Mouse (Mus musculus) adrenal gland, postnatal 25 days (tissue): ENCODE measurements at regions not wholly inside any gene's neighbourhood (a gene's known extent, or its start where the extent isn't known, plus 50 kb on each side); places are given as distances from the start of the nearest gene placed in this dataset.

Source experiments
- DNase-seq: peaks from one replicate; pipeline ENCODE4 v3.0.0; 2021; ENCODE audit warnings: mixed read lengths

GRCm38 (mm10) chr13:53902831-53903230 is 152.7 kb downstream of the Drd1 start:
- DNase-seq: no peak

GRCm38 (mm10) chr13:53900406-53901025 is 155.0 kb downstream of the Drd1 start:
- DNase-seq: no peak

GRCm38 (mm10) chr13:53898351-53898750 is 157.2 kb downstream of the Drd1 start:
- no peak for DNase-seq

GRCm38 (mm10) chr13:53897176-53897575 is 158.3 kb downstream of the Drd1 start:
- DNase-seq: no peak

GRCm38 (mm10) chr13:53888411-53888810 is 167.1 kb downstream of the Drd1 start:
- DNase-seq: no peak

- DNase-seq: no peak
Observed at GRCm38 (mm10) chr13:53885756-53886155, 169.7 kb downstream of the Drd1 start.

GRCm38 (mm10) chr13:53883206-53883605 is 172.3 kb downstream of the Drd1 start:
- no peak for DNase-seq

- DNase-seq: no peak
Observed at GRCm38 (mm10) chr13:53880466-53881250, 174.8 kb downstream of the Drd1 start.

- DNase-seq: no peak
Observed at GRCm38 (mm10) chr13:53875546-53875945, 180.0 kb downstream of the Drd1 start.

- DNase-seq: no peak
Observed at GRCm38 (mm10) chr13:53865323-53865722, 190.2 kb downstream of the Drd1 start.

GRCm38 (mm10) chr13:53862336-53862735 is 193.2 kb downstream of the Drd1 start:
- no peak for DNase-seq

- DNase-seq: no peak
Observed at GRCm38 (mm10) chr13:53854196-53854595, 201.3 kb downstream of the Drd1 start.

GRCm38 (mm10) chr13:53850146-53850545 is 205.4 kb downstream of the Drd1 start:
- no peak for DNase-seq

GRCm38 (mm10) chr13:53846221-53846620 is 209.3 kb downstream of the Drd1 start:
- no peak for DNase-seq

GRCm38 (mm10) chr13:53845786-53846185 is 209.7 kb downstream of the Drd1 start:
- no peak for DNase-seq

GRCm38 (mm10) chr13:53825957-53826580 is 229.4 kb downstream of the Drd1 start:
- no peak for DNase-seq

- DNase-seq: no peak
Observed at GRCm38 (mm10) chr13:53822061-53822460, 233.4 kb downstream of the Drd1 start.

- no peak for DNase-seq
Observed at GRCm38 (mm10) chr13:53815629-53816028, 239.9 kb downstream of the Drd1 start.

- no peak for DNase-seq
Observed at GRCm38 (mm10) chr13:53814088-53814487, 241.4 kb downstream of the Drd1 start.

- DNase-seq: peak; percentile 45
Observed at GRCm38 (mm10) chr13:53811862-53812261, 243.6 kb downstream of the Drd1 start.

GRCm38 (mm10) chr13:53811151-53811550 is 244.4 kb downstream of the Drd1 start:
- no peak for DNase-seq

GRCm38 (mm10) chr13:53807791-53808525 is 247.5 kb downstream of the Drd1 start:
- no peak for DNase-seq

- DNase-seq: no peak
Observed at GRCm38 (mm10) chr13:53805872-53806271, 249.6 kb downstream of the Drd1 start.
